Mouse (Mus musculus) kidney, postnatal 10 days (tissue): ENCODE measurements around the gene Asap3.

Experiments
- DNase-seq: peaks from one replicate; pipeline ENCODE4 v3.0.0; 2021; ENCODE audit warnings: mixed read lengths

Asap3 gene

DNA sequence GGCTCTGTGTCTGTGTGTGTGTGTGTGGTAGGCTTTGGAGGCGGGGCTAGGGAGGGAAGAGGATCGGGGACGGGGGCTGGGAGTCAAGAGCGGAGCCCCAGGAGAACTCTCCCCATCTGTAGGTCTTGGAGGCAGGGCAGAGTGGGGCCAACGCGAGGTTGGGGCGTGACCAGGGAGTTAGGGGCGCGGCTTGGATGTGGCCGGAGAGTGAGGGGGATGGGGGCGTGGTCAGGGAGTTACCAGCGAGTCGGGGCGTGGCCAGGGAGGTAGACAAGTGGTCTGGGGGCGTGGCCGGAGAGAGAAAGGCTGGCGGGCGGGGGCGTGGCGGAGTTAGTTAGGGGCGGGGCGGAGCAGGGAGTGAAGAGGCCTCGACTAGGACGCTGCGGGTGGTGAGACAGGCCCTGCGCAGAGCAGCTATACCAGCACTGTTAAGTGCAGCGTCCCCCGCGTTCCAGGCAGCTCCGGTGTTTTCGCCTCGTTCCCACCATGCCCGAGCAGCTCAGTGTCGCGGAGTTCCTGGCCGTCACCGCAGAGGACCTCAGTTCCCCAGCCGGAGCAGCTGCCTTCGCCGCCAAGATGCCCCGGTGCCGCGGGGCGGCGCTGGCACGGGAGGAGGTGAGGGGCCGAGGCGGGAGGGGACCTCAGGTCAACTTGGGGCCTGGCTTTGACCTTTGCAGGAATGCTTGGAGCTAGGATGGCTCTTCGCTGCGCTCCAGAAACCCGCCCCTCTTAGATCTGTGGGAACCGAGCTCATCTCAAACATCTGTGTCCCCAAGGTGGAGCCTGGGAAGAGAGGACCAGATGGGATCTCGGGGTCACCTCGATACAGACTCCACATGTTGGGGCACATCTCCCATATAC lies at the start of gene Asap3:
Gene Asap3 (plus strand): TSS at position 333 of the 861 bp plus-strand sequence.
- peak; percentile 100 for DNase-seq

DNA sequence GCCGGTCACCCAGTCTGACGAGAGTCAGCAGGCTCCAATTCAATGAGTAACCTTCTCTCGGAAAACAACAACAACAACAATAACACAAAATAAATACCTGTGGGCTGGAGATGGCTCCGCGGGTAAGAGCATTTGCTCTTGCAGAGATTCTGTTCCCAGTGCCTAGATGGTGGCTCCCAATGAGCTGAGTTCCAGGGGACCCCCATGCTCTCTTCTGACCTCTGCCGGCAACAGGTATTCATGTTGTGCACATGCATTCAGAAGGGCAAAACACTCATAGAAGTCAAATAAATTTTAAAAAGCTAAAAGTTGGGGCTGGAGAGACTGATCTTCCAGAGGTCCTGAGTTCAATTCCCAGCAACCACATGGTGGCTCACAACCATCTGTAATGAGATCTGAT lies 47.7 kb upstream of the Asap3 start:
- no peak for DNase-seq

- DNase-seq: peak; percentile 85
Measured at GRCm38 (mm10) chr4:136159802-136160397, 46.3 kb upstream of the Asap3 start.

DNA sequence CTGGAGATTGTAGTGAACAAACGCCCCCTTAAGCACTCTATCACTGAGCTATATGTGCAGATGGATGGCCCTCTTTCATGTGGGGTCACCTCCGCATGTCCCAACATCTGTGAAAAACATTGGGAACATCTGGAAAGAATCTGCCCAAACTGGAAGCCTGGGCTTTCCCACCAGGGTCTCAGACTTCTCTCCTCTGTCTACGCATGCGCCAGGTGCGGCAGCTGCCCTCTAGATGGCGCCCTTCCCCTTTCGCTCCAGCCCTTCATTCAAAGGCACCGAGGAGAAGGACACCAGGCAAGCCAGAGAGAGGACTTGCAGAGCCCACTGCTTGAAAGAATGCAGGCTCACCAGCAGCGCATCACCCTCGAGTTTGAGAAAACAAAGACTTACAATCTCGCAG lies 42.7 kb upstream of the Asap3 start:
- DNase-seq: peak; percentile 93

DNA sequence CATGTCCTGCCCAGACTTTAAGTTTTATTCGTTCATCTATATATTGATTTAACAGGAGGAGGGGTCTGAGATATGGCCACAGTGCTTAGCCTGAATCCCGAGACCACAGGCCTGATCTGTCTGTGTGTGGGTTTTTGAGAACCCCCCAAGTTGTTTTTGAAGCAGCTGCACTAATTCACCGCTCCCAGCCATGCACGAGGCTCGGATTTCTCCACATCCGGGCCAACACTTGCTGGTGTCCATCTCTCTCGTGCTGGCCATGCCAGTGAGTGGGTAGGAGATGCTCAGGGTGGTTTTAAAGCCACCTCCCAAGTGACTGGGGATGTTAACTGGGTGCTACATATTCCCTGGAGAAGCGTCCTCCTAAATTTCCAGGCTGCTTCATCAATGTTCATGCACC lies 41.2 kb upstream of the Asap3 start:
- DNase-seq: no peak

GRCm38 (mm10) chr4:136167701-136168100 lies 38.5 kb upstream of the Asap3 start:
- DNase-seq: no peak

DNA sequence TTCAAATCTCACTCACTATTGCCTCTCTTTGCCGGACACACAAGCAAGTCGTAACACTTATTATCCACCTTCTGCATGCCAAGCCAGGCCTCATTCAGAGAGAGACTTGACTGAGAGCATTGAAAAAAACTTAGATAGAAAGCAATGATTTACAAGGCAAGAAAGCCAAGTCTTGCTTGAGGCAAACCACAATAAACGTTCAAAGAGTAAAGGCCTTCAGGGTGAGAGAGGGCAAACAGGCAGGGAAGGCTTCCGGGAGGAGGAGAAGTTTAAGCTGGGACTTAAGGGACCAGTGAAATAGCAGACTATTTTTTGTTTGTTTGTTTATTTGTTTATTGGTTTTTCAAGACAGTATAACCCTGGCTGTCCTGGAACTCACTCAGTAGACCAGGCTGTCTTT lies 35.8 kb upstream of the Asap3 start:
- DNase-seq: no peak

DNA sequence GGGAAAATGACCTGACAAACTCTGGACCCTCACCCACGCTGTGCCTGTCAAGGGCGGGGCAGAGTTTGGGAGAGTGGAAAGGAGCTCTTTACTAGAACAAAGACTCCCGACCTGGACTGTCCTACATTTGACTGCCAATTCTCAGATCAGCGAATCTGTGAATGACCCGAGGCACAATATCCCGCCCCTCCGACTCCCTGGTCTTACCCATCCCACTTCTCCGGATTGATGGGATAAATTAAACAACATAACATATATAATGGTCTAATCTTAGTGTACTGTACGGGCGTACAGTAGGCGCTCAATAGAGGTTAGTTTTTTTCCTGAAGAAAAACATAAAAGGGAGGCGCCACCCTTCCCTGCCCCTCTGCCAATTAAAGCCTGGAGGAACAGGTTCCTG lies 34.7 kb upstream of the Asap3 start:
- DNase-seq: no peak

GRCm38 (mm10) chr4:136172011-136172541 lies 34.1 kb upstream of the Asap3 start, which contains the start of gene E2f2:
Gene E2f2 (plus strand): TSS chr4:136172394.
- peak; percentile 88 for DNase-seq

DNA sequence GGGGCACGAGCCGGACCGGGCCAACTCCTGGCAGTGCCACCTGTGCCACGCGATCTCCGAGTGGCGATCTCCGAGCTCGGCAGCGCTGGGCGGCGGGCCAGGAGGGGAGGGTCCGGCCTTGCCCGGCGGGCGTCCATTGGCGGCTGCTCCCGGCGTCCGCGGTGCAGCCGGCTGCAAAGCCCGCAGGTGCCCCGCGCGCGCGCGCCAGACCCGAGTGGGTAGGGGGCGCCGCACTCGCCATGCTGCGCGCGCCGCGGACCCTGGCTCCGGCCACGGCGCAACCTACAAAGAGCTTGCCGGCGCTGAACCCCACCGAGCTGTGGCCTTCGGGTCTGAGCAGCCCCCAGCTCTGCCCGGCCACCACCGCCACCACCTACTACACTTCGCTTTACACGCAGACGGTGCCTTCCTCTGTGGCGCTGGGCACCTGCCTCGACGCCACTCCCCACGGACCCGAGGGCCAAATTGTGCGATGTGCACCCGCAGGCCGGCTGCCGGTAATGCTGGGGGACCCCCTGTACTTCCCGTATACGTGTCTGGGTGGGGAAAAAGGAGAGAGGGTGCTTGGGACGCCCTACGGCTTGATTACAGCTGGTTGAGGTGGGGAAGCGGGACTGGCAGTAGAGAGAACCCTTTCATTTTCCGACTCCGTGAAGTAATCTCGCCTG lies 33.5 kb upstream of the Asap3 start:
- peak; percentile 88 for DNase-seq

DNA sequence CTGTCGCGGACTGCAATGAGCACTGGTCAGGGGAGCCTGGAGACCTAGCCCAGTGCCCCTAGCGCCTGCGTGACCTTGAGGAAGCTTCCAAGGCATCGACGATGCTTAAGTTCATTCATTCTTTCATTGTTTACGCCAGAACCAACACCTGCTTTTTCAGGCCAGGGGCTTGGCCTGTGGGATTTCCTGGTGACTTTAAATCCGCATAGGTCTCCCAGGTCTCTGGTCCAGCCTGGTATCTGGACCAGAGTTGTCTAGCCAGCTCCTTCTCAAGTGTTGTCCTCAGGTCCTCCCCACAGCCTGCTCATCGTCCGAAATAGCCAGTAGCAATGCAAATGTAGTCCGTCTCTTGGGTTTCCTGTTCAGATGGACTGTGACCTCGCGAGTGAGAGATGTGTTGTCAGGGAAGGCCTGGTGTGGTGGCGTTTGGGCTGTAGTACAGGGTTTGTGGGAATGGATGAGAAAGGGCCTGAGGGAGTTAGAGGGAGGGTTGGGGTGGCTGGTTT lies 32.9 kb upstream of the Asap3 start:
- DNase-seq: no peak

DNA sequence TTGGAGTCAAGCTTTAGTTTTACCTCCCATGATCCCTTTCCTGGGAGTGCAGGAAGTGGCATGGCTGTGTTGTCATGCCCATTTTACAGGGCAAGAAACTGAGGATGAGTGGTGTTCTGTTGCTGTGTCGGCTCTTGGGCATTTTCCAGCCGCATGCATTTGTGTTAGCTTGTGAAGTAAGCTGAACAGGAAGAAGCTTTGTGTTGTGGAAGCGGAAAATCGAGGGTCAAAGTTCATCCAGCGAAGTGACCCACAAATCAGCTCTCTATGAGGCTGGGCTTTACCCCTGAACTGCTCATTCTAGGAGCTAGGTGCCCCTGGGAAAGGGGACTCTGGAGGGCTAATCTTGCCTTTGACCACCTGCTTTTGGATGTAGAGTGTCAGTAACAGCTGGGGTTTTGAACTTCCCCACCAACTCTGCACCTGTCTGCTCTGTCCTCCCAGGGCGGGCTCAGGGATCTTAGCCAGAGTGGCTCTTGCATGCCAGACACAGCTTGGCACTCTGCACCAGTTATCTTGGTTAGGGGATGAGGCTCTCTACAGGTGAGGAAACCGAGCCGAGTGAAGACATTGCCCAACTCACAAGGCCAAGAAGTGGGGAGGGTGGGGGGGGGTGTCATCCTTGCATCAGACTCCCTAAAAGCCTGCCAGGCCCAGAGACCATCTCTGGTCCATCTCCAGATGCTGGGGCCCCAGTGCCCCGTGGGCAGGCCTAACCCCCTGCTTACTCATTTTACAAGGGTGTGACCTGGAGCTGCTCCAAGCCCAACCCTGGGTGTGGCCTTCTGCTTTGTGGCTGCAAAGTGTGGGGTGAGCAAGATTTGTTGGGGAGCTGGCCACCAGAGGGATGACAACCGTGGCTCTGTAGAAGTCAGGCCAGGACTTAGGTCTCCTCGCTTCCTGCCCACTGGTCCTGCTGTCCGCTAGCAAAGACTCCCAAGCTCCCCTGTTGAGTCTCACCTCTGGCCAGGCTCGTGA lies 31.7 kb upstream of the Asap3 start:
- DNase-seq: peak; percentile 49

- DNase-seq: no peak
Measured at GRCm38 (mm10) chr4:136176022-136176552, 30.1 kb upstream of the Asap3 start.

DNA sequence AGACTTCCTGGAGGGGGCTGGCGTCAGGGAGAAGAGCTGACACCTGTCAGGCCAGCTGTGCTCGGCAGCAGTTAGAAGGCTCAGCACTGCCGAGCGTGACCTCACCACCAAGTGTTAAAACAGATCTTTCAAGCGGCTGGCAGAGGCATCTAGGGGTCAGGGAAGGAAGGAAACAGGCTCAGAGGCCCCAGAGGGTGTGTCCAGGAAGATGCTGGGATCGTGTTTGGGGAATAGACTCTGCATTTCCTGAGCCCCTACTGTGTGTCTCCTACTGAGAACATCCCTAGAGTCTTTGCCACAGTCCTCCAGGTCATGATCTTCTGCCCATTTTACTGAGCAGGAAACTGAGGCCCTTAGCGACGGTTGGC lies 28.9 kb upstream of the Asap3 start:
- peak; percentile 45 for DNase-seq

- peak; percentile 76 for DNase-seq
Measured at GRCm38 (mm10) chr4:136177612-136178474, 28.3 kb upstream of the Asap3 start.

DNA sequence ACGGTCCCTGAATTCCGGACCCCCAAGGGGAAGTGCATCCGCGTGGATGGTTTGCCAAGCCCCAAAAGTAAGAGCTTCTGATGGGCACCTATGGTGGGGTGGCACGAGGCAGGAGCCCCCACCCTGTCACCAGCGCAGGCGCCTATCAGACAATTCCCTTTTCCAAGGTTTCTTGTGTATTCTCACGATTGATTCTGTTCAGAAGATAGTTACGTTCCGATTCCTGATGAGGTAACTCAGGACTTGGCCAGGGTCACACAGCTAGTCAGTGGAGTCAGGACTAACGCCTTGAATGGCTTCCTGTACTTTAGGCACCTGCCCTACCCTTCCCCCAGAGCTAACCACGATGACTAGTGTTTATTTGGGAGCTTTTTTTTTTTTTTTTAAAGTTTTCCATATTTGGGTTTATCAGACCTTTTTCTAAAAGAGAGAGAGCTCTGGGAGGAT lies 27.7 kb upstream of the Asap3 start:
- no peak for DNase-seq

DNA sequence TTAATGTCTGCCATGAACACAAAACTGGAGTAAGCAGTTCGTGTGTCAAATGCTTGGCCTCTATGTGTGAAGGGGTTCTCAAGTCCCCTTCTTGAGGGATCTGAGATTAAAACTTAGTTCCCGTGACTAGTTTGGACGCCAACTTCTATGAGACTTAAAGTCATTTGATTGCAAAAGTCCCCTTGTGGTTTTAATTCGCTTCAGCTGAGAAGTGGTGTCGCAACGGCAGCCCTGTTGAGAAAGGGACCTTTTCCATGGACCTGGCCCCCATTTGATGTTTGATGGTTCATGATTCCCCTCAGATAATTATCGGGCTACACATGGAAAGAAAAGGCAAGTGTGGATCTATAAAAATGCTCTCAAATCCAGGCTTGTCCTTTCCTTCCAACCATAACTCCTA lies 26.7 kb upstream of the Asap3 start:
- DNase-seq: no peak

DNA sequence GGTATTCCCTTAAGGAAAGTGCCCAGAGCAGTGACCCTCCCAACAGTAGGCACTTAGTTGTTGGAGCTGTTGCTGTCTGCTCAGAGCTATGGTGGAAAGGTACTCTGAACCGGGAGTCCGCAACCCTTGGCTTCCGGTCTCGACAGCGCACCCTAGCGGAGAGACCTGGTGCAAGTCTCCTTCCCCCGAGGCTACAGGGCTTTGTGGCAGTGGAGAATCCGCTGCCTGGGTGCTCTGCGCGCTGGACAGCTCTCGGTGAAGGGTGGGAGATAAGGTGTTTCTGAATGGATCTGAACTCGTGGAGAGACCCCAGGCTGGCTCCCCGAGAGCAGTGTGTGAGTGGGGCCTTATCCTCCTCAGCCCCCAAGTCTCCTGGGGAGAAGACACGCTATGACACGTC lies 26.2 kb upstream of the Asap3 start:
- peak; percentile 93 for DNase-seq

DNA sequence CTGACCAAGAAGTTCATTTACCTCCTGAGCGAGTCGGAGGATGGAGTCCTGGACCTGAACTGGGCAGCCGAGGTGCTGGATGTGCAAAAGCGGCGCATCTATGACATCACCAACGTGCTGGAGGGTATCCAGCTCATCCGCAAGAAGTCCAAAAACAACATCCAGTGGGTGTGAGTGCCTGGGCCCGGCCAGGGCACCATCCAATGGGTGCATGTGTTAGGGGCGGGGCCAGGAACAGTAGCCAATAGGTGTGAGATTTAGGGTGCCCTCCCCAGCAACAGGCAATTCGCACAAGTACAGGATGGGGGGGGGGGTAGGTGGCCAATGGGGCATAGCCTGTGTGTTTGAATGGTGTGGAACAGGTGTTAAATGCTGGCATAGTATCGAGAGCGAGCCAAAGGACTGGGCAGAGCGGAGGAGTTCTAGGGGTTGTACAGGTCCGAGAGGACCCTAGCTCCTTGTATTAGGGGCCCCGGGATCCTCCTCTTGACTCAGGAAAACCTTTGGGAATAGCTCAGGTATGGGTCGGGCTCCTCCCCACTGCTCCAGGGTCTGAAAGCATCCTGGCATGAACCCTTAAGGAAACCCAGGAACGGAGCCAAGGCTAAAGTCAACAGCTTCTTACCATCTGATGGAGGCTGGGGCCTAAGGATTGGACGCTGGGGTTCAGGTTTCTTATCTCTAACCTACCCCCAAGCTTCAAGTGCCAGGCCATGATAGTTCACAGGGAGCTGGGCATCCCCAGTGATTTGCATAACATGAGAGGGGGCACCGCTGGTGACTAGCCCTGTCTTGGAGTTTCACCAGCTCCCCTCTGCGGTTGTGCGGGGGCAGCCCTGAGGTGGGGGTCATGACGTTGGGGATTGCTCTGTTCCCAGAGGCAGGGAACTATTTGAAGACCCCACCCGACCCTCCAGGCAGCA lies 25.5 kb upstream of the Asap3 start:
- peak; percentile 88 for DNase-seq

GRCm38 (mm10) chr4:136181367-136181766 lies 24.8 kb upstream of the Asap3 start:
- DNase-seq: no peak
